Mouse (Mus musculus) C2C12 (cell line): Measurements from ENCODE around the gene Lypd6b. TPM values are rescaled to one million over a fixed set of nuclear protein-coding genes. Genes with fewer than 3 reads are reported as not detected.
A peak's percentile ranks its signal among the peaks of the same experiment; 100 is the strongest.

Experiments used
- H3K27me3 ChIP-seq: one replicate; pipeline ENCODE4 v1.6.1; 2011; ENCODE audit not compliant: control insufficient read depth, insufficient read depth, insufficient read length
- H3K36me3 ChIP-seq: one replicate; pipeline ENCODE4 v1.6.1; 2011; ENCODE audit not compliant: control insufficient read depth, insufficient read depth
- H3K4me3 ChIP-seq: one replicate; pipeline ENCODE4 v1.5.1; 2011; ENCODE audit warnings: mild to moderate bottlenecking, control low read depth; ENCODE audit not compliant: poor library complexity, insufficient read depth, severe bottlenecking
- H3K79me2 ChIP-seq: one replicate; pipeline ENCODE4 v1.6.1; 2011; ENCODE audit not compliant: control insufficient read depth, insufficient read depth
- H3K79me3 ChIP-seq: one replicate; pipeline ENCODE4 v1.6.1; 2011; ENCODE audit warnings: low read depth, control low read depth
- H3ac ChIP-seq: one replicate; pipeline ENCODE3; 2011; ENCODE audit warnings: low read depth; ENCODE audit not compliant: control insufficient read depth, insufficient read length
- CEBPB ChIP-seq: IDR thresholded peaks from one replicate; pipeline ENCODE4 v1.6.1; 2011; ENCODE audit warnings: low read depth, mild to moderate bottlenecking, control low read depth, moderate library complexity
- CTCF ChIP-seq: IDR thresholded peaks from one replicate; pipeline ENCODE4 v1.5.1; 2011; ENCODE audit not compliant: control insufficient read depth, insufficient read depth, insufficient read length
- FOSL1 ChIP-seq: IDR thresholded peaks from one replicate; pipeline ENCODE4 v1.8.0; 2011; ENCODE audit warnings: mild to moderate bottlenecking, low read length; ENCODE audit not compliant: poor library complexity, insufficient read depth, severe bottlenecking
- MAX ChIP-seq: IDR thresholded peaks from one replicate; pipeline ENCODE4 v1.6.1; 2011; ENCODE audit warnings: mild to moderate bottlenecking, control low read depth
- MYOD1 ChIP-seq: IDR thresholded peaks from one replicate; pipeline ENCODE4 v1.6.1; 2011; ENCODE audit warnings: low read depth; ENCODE audit not compliant: control insufficient read depth, insufficient read length
- MYOG ChIP-seq: IDR thresholded peaks from one replicate; pipeline ENCODE4 v1.6.1; 2011; ENCODE audit not compliant: control insufficient read depth, insufficient read length; ENCODE audit errors: extremely low read depth
- USF1 ChIP-seq: IDR thresholded peaks from one replicate; pipeline ENCODE4 v1.6.1; 2011; ENCODE audit warnings: low read depth, mild to moderate bottlenecking, control low read depth, moderate library complexity
- polyA plus RNA-seq: library from polyadenylated mRNA; unstranded; fragments of >200 nt; fragmentation: generic; extraction: Trizol; gene quantifications from one replicate; pipeline ENCODE4 v1.2.1, GENCODE M21; 2012; ENCODE audit warnings: missing spikeins

The Lypd6b gene
- polyA plus RNA-seq, 1 experiment, result 0.02 TPM

- H3K79me3 ChIP-seq, result no peaks in the 10 kb centered on the region
- TF ChIP-seq MYOD1 (no peak), USF1 (no peak), MYOG (no peak), FOSL1 (no peak), CEBPB (no peak), CTCF (no peak), MAX (no peak)
- H3K27me3 ChIP-seq, result no peaks in the 10 kb centered on the region
- H3K79me2 ChIP-seq, result no peaks in the 10 kb centered on the region
- peaks cover 17% of the 10 kb centered on the region for H3K36me3 ChIP-seq
- no peak overlapping the region for H3K4me3 ChIP-seq
- no peak overlapping the region for H3ac ChIP-seq
Measured at GRCm38 (mm10) chr2:49757616-49758015, 29.9 kb upstream of the Lypd6b start.

- H3K79me2 ChIP-seq, result no peaks in the 10 kb centered on the region
- no peaks in the 10 kb centered on the region for H3K79me3 ChIP-seq
- no peak overlapping the region for H3K4me3 ChIP-seq
- H3ac ChIP-seq, result no peak overlapping the region
- no peaks in the 10 kb centered on the region for H3K27me3 ChIP-seq
- no peak for TF ChIP-seq USF1
- TF ChIP-seq CEBPB, result no peak
- TF ChIP-seq CTCF, result peak; percentile 28
- no peak for TF ChIP-seq MYOG
- peaks cover 5% of the 10 kb centered on the region for H3K36me3 ChIP-seq
Measured at GRCm38 (mm10) chr2:49764331-49764946, 23.0 kb upstream of the Lypd6b start.

DNA sequence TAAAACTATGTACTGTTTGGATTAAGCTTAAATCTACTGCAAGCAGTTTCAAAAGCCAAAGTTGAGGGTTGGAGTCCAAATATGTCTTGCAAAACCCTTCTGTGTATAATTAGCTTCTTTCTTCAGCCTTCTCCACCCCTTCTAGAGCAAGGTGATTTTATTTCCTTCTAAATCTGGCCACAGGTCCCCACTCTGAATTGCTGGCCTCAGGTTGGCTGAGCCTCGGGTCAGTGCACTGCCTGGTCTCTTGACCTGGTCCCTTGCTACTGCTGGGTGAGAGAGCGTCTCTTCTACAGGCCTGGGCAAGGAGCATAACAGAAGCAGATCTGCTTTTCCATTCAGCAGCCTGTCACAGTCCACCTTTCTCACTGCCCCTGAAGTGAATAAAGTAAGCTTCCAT, 18.6 kb upstream of the Lypd6b start:
- no peaks in the 10 kb centered on the region for H3K79me3 ChIP-seq
- H3ac ChIP-seq, result no peak overlapping the region
- no peak overlapping the region for H3K4me3 ChIP-seq
- TF ChIP-seq CEBPB (no peak), MYOD1 (no peak), USF1 (no peak), MYOG (no peak), MAX (no peak), FOSL1 (no peak), CTCF (no peak)
- no peaks in the 10 kb centered on the region for H3K27me3 ChIP-seq
- no peaks in the 10 kb centered on the region for H3K79me2 ChIP-seq
- peaks cover 7% of the 10 kb centered on the region for H3K36me3 ChIP-seq

- H3ac ChIP-seq, result no peak overlapping the region
- no peak for TF ChIP-seq MYOD1
- TF ChIP-seq MYOG, result no peak
- no peak for TF ChIP-seq FOSL1
- no peak for TF ChIP-seq CEBPB
- TF ChIP-seq CTCF, result no peak
- no peak for TF ChIP-seq USF1
- no peak for TF ChIP-seq MAX
- peaks cover 7% of the 10 kb centered on the region for H3K36me3 ChIP-seq
- no peaks in the 10 kb centered on the region for H3K79me2 ChIP-seq
- H3K27me3 ChIP-seq, result no peaks in the 10 kb centered on the region
- no peaks in the 10 kb centered on the region for H3K79me3 ChIP-seq
- no peak overlapping the region for H3K4me3 ChIP-seq
Measured at GRCm38 (mm10) chr2:49770440-49770839, 17.0 kb upstream of the Lypd6b start.

DNA sequence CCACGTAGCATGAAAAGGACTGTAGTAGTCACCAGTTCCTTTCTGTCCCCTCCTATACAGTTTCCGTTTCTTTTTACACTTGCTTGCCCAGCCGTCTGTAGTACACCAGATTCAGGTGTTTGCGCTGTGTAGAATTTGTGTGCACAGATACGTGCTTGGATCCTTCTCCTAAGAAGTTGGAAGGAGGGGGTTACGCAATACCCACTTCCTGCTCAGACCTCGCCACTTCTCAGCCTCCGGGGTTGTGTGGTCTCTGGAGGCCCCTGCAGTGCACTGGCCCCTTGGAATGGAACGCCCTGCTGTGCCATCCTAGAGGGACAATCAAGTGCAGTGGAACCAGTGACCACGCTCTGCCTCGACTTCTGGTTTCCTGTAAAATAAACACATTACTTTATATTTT, 16.3 kb upstream of the Lypd6b start:
- Histone ChIP-seq H3K4me3 (no peak overlapping the region), H3K36me3 (peaks cover 4% of the 10 kb centered on the region), H3ac (no peak overlapping the region), H3K27me3 (no peaks in the 10 kb centered on the region), H3K79me3 (no peaks in the 10 kb centered on the region), H3K79me2 (no peaks in the 10 kb centered on the region)
- no peak for TF ChIP-seq FOSL1
- TF ChIP-seq MYOG, result no peak
- TF ChIP-seq CEBPB, result peak; percentile 72
